Mouse (Mus musculus) left cerebral cortex, postnatal 4 days (tissue): ENCODE measurements around the gene 1700013G24Rik. TPM values are rescaled to one million over a fixed set of nuclear protein-coding genes. Genes with fewer than 3 reads are reported as not detected.
"Not testable (repeated sequence)": the region's sequence is repeated elsewhere in the genome, so short reads cannot be mapped to it uniquely, and the experiment has no call there.

Source experiments
- DNase-seq: peaks from one replicate; pipeline ENCODE4 v3.0.0-alpha.2; 2022
- intact Hi-C: fragments of 180-260 bp; cut with DNase I; formaldehyde crosslinking; loops from one replicate; pipeline ENCODE4 v1.15.1; 2025
- total RNA-seq, 2 experiments: library from RNA; stranded (reverse); gene quantifications; 2 replicates each; pipeline ENCODE4 v1.2.3; 2021

The 1700013G24Rik gene
- not detected for total RNA-seq

DNA sequence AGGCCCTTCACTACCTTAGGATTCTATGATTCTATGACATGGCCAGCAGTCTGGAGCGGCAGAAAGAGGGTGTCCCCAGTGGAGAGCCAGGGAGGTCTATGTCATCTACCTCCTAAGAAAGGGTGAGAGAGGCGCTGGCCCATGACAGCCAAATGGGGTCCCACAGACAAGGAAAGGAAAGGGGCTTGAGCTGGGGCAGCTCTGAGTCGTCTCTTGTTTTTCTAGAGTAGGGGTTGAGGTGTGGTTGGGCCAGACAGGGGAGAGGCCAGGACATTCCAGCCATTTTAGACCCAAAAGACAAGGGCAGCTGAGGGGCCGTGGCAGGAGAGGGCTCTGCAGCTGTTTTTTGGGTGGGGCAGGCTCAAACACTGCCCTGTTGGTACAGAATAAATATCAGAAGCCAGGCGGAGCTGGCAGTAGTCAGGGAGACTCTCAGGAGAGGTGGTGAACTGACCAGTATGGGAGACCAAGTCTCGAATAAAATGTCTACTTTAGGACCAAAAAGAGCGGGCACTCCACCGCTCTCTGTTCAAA lies at the start of gene 1700013G24Rik:
1700013G24Rik (plus strand) TSS at position 51 of the 534 bp plus-strand sequence.
- DNase-seq: no peak
- intact Hi-C loops: no loop called here

DNA sequence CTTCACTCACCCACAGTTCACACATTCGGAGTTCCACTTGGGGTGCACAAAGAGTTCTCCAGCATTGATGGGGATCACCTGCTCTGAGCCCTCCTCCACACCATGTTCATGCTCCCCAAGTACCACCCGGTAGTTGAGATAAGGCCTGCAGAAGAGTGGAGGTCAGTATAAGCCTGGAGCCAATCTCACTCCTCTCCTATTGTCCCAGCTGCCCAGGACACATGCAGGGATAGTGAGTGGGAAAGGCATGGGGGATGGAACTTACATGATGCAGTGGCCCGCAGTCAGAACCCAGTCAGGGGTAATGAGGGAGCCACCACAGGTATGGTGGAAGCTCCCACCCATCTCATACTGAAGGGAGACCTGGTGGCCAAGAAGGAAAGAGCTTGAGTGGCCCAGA lies 47.5 kb upstream of the 1700013G24Rik start:
- intact Hi-C loops: no loop called here
- no peak for DNase-seq

DNA sequence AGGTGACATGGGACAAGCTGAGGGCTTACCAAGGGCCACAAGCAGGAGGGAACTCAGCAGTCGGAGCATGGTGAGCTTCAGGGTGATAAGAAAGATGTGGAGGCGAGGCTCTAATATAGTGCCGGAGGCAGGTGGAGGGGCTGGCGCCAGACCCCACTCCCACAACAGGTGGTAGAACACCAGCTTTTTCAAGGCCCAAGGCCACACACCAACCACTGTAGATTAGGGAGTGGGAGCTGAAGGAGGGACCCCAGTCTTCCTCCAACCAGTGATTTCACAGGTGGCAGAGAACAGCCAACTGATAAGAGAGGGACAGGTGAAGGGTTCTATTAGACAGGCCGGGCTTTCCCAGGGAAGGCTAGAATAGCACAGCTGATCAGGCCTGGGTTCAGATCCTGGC lies 43.4 kb upstream of the 1700013G24Rik start, which contains the start of gene Cela3a:
Cela3a (minus strand) TSS at position 101 of the 400 bp plus-strand sequence.
- intact Hi-C loops: no loop called here
- DNase-seq: no peak

DNA sequence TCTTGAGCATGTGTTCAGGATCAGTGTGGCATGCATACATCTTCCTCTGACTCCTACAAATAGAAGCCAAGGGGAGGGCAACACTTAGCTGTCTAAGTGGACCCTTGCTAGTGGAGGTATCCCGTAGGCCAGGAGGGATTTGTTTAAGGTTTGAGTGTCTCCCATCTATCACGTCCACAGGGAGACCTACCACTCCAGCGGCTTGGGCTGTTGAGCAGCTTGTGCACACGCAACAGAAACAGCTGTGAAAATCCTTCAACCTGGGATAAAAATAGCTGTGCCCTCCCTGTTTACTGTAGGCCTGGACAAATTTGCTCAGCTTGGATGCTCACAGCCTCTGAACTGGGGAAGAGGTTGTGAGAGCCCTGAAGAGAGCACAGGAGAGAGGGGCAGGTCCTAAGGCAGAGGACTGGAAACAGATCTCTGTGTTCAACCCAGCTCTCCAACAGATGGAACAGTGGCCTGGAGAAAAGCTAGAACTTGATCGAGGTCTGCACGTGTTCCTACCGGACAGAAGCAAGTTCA lies 40.8 kb upstream of the 1700013G24Rik start:
- intact Hi-C loops, DNase-seq: not testable (repeated sequence)

DNA sequence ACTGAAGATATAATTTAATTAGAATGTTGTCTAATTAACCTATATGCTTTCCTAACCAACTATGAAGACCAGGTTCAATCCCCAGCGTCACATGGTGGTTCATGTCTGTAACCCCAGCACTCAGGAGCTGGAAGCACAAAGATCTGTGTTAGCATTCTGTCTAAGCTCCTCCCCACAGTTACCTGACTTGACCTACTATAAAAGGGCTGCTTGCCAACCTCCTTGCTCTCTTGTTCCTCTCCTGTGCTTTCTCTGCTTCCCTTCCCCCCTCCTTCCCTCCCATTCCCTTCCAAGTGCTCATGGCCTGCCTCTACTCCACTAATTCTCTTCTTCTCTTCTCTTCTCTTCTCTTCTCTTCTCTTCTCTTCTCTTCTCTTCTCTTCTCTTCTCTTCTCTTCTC lies 38.1 kb upstream of the 1700013G24Rik start:
- intact Hi-C loops: no loop called here
- no peak for DNase-seq

DNA sequence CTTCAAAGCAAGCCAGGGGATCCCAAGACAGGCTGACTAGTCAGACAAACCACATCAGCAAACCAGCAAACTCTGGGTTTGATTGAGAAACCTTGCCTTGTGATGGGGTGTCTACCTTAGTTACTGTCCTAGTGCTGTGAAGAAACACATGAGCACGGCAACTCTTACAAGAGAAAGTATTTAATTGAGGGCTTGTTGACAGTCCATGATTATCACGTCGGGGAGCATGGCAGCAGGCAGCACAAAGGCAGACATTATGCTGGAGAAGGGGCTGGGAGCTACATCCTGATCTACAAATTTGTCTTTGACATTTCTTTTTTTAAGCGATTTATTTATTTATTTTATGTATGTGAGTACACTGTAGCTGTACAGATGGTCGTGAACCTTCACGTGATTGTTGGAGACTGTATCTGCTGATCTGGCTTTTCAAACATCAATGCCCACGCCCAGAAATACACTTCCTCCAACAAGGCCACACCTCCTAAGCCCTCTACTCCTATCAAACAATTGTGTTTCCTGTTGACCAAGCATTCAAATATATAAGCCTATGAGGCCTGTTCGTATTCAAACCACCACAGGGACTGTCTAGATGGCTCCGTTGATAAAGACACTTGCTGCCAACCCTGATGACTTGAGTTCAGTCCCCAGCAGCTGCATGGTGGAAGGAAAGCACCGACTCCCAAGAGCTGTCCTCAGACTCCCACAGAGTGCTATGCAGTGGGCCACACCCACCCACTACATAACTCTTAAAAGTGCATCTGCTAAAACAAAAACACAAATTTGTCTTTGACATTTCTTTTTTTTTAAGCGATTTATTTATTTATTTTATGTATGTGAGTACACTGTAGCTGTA lies 35.1 kb upstream of the 1700013G24Rik start:
- DNase-seq: no peak
- intact Hi-C loops: loop anchor here (2.0 kb wide), 1 partner anchor 19 kb away; no protein-coding TSS in a partner anchor

DNA sequence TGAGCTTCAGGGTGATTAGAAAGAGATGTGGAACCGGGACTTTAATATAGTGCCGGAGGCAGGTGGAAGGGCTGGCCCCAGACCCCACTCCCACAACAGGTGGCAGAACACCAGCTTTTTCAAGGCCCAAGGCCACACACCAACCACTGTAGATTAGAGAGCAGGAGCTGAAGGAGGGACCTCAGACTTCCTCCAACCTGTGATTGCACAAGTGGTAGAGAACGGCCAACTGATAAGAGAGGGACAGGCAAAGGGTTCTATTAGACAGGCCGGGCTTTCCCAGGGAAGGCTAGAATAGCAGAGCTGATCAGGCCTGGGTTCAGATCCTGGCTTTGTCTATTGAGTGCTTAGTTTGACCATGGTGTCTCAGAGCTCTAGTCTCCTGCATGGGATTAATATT lies 22.6 kb upstream of the 1700013G24Rik start, which contains the start of gene Cela3b:
Cela3b (minus strand) TSS at position 39 of the 400 bp plus-strand sequence.
- intact Hi-C loops: no loop called here
- no peak for DNase-seq

DNA sequence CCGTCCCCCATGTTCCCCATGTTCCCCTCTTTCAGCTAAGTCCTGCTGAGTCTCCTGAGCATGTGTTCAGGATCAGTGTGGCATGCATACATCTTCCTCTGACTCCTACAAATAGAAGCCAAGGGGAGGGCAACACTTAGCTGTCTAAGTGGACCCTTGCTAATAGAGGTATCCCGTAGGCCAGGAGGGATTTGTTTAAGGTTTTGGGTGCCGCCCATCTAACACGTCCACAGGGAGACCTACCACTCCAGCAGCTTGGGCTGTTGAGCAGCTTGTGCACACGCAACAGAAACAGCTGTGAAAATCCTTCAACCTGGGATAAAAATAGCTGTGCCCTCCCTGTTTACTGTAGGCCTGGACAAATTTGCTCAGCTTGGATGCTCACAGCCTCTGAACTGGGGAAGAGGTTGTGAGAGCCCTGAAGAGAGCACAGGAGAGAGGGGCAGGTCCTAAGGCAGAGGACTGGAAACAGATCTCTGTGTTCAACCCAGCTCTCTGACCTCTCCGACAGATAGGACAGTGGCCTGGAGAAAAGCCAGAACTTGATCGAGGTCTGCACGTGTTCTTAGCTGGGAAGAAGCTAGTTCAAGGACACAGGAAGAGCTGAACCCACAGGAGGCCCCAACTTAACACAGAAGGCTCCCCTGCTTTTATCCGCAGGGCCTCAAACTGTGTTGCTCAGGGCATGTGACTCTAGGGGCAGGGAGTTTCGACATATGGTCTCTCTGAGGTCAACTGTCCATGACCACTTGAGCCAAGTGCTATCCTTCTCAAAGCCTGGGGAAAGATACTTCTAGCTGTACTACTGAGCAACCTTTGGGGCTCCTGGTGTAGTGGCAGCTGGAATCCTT lies 20.2 kb upstream of the 1700013G24Rik start:
- DNase-seq, intact Hi-C loops: not testable (repeated sequence)

DNA sequence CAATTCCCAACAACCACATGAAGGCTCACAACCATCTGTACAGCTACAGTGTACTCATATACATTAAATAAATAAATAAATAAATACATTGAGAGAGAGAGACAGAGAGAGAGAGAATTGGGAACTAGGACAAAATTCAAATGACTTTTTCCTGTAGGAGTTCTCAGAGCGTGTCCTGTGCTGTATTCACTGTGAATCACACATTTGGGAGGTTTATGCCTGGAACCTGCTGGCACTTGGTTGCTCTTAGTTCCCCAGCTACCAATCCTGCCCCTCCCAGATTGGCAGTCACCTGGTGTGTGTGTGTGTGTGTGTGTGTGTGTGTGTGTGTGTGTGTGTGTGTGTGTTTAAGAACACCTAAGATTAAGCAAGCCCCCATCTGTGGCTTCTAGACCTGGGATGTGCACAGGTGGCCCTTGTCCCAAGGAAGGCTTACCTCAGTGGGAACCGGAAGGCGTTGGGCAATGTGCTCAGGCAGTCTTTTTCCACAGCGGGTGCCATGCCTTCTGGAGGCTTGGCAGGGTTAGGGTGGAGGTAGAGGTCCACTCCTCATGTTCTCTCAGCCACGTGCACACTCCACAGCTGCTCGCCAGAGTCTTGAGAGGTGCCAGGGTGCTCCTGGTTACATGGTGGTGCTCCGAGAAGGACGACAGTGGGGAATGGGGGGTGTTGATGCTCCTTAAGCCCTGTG lies 16.0 kb upstream of the 1700013G24Rik start:
- intact Hi-C loops: loop anchor here (2.0 kb wide), 1 partner anchor 18 kb away; no protein-coding TSS in a partner anchor
- DNase-seq: no peak

DNA sequence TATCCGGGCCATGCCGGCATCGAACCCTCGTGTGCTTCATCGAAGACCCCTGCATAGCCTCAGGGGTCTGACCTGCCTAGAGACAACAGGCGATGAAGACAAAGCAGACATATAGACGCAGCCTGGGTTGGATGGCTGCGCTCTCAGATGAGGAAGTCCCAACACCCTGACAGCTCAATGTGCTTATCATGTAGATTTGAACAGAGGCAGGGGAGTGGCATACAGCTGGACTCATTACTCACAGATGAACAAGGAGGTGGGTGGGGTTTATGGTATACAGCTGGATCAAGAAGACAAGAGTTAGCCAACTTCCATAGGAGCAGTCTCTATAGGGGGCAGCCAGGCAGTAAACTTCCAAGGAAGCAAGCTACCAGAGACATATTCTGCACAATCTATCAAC lies 14.2 kb upstream of the 1700013G24Rik start:
- intact Hi-C loops: no loop called here
- no peak for DNase-seq

DNA sequence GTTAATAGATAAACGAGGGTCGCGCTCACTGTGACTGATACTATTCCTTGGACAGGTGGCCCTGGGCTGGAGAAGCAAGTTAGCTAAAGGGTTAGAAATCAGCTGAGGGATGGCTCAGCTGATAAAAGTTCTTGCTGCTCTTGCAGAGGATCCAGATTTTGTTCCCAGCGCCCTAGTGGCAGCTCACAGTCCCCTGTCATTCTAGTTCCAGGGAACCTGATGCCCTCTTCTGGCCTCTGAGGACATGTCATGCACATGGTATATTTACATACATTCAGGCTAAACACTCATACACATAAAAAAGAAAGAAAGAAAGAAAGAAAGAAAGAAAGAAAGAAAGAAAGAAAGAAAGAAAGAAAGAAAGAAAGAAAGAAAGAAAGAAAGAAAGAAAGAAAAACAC lies 11.8 kb upstream of the 1700013G24Rik start:
- intact Hi-C loops: no loop called here
- DNase-seq: no peak

DNA sequence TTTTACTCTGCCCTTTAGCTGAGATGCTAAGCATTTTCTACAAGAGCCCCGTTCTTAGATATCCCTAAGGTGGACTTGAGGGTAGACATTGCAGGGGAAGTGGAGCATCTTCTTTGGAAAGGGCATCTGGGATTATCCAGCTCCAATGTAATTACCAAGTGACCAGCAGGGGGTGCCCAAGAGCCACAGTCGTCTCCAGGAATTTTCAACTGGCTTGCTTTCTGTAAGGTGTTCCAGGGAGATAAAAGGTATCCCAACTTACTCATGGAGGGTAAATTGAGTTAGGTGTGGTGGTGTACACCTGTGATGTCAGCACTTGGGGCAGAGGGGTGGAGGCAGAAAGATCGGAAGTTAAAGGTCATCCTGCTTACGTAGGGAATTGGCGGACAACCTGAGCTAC lies 9.5 kb upstream of the 1700013G24Rik start:
- DNase-seq: peak; percentile 75
- intact Hi-C loops: no loop called here

DNA sequence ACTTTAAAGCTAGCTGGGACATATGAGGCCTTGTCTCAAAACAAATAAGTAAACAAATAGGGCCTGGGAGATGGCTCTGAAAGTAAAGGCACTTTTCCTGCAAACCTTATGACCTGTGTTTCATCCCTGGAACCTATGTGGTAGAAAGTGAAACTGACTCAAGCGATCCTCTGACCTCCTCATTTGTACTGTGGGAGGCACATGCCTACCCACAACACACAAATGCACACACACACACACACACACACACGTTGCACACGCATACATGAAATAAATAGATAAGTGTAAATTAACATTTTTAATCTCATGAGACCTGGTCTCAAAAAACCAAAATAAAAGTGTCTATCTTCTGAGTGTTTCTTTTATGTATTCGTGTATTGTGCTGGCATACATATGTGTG lies 7.2 kb upstream of the 1700013G24Rik start:
- intact Hi-C loops: no loop called here

DNA sequence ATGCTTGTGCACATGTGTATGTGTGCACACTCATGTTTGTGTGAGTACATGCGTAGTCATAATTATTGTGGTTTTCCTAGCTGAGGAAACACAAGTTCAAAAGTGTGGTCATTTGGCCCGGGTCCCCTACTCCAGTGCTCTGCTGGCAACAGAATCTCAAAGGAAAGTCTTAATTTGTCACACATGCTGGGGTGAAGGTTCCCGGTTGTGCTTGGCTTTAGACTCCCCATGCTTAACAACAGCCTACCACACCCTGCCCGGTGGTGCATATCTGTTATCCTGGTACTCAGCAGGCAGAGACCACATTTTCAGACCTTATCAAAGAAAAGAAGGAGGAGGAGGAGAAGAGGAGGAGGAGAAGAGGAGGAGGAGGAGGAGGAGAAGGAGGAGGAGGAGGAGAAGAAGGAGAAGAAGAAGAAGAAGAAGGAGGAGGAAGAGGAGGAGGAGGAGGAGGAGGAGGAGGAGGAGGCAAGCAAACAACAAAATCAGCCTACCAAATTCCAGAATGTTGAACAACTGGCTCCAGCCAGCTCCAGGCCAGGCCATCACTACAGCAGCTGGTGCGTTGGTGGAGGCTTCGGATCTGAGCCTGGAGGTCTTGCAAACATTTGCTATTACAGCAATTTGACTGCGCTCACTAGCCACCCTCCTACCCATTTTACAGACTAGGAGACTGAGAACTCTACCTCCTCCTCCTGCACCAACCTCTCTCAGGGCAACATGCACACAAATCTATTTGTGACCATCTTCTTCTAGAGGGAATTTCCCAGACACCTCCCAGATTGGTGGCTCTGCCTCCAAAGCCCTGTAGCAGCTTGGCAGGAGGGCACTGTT lies 5.5 kb upstream of the 1700013G24Rik start:
- intact Hi-C loops: no loop called here
- no peak for DNase-seq

More for the DNA sequence above, 7.2 kb upstream of the 1700013G24Rik start:
- DNase-seq: no peak

DNA sequence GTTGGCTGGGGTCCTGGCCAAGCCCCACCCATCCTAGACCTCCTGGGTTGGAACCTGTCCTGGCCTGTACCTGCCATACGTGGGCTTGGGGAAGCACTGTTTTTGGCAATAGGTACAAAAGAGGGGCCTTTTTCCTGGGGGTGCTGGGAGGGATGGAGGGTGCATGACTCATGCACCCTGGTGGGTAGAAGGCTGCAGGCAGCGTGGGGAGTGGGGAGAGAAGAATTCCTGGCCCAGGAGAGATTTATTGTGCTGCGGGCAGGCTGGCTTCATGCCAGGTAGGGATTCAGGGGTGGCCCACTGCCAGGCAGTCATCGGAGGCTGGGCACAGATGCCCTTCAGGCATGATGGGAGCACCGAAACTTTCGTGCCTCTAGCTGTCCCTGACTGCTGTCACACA lies 4.9 kb upstream of the 1700013G24Rik start:
- peak; percentile 67 for DNase-seq
- intact Hi-C loops: no loop called here

DNA sequence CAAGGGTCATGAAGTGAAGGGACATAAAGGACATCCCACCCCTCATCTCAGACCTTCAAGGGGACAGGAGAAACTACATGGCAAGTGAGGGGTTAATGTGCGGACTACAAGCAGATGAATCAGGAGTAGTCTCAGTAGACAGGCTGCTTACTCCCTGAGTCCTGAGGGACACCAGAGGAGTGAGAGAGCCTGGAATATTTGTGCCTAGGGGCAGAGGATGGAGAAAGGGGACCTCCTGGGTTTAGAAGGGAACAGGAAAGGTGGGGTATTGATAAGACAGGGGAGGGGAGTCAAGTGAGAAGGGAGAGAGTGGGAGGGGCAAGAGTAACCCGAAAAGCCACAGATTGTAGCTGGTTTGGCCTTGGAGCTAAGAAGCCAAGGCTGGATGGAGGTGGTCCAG lies 4.4 kb upstream of the 1700013G24Rik start:
- intact Hi-C loops: no loop called here

DNA sequence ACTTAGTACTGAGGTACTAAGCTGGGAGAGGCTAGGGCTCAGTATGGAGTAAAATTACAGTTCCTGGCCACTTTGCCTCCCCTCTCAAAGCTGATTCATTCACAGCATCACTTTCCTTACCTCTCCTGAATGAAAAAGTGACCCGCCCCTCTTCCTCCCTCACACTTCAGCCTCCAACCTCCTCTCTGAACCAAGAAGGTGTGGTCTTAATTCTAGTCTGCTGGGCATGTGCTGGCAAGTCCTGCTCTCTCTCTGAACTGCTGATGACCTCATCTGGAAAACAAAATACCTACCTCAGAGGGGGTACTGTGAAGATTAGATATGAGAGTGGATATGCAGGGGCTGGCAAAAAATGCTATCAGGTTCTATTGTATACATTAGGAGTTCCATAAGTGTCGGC lies 4.0 kb upstream of the 1700013G24Rik start:
- no peak for DNase-seq
- intact Hi-C loops: no loop called here

More for the DNA sequence above, 4.4 kb upstream of the 1700013G24Rik start:
- no peak for DNase-seq

DNA sequence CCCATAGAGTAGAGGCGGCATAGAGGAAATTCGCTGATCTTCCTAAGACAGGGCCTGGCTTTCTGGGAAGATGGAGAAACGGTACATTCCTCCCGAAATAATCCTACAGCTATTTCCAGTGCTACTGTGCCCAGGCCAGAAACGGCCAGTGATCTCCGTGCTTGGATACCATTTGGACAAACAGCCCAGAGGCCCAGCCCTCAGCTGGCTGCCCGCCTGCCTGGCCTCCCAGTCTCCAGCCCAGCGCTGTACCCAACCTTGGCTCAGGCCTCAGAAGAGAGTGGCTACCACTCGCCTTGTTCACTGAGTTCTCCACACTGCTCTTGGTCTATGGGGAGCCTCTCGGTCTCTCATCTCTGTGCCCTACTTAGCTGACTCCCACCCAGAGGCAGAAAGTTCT lies 3.4 kb upstream of the 1700013G24Rik start:
- intact Hi-C loops: no loop called here
- no peak for DNase-seq

DNA sequence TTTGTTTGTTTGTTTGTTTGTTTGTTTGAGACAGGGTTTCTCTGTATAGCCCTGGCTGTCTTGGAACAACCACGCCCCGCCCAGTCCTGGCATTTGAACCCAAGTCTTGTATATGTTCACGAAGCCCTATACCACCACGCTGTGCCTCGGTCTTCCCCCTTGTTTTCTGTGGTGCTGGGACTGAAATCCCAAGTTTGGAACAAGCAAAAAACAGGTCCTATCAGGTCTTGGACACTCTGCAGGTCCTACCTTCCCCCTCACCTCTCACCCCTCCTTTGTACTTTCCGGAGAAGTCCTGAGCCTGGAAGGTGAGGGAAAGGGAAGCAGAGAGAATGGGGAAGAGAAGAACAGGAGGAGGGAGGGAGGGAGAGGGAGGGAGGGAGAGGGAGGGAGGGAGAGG lies 894 bp upstream of the 1700013G24Rik start:
- no peak for DNase-seq
- intact Hi-C loops: no loop called here
